Mouse (Mus musculus) heart, embryonic 14.5 days (tissue): ENCODE measurements around the gene Lipi. TPM values are rescaled to one million over a fixed set of nuclear protein-coding genes. Genes with fewer than 3 reads are reported as not detected.

Experiments
- ATAC-seq: fragments of 200-750 bp; cut with Nextera tagmentation; 2 replicates; pipeline ENCODE4 v1.8.0; 2017; ENCODE audit warnings: low read depth, moderate TSS enrichment; ENCODE audit not compliant: insufficient number of reproducible peaks, insufficient read depth, low FRiP score
- H3K27ac ChIP-seq, 2 experiments: fragments of 200-500 bp in 1 of 2; fragments of 300-500 bp in 1 of 2; sonication (generic) in 1 of 2; replicated peaks in 1 of 2; 2 replicates each; pipeline ENCODE4 v1.5.1; 2012 to 2014; ENCODE audit warnings: low read depth in 2 of 2, low read length in 2 of 2, control low read depth in 1 of 2, mild to moderate bottlenecking in 1 of 2, mixed read lengths in 1 of 2; ENCODE audit not compliant: control insufficient read depth in 1 of 2, insufficient read depth in 1 of 2
- H3K27me3 ChIP-seq: fragments of 300-500 bp; sonication (generic); 2 replicates; pipeline ENCODE4 v1.6.1; 2014; ENCODE audit warnings: mild to moderate bottlenecking, low read length, control low read depth; ENCODE audit not compliant: control insufficient read depth, insufficient read depth
- H3K36me3 ChIP-seq: fragments of 300-500 bp; sonication (generic); 2 replicates; pipeline ENCODE4 v1.6.1; 2014; ENCODE audit warnings: mild to moderate bottlenecking, control low read depth, low read length, mixed read lengths; ENCODE audit not compliant: control insufficient read depth, insufficient read depth
- H3K4me1 ChIP-seq, 2 experiments: fragments of 200-500 bp in 1 of 2; fragments of 300-500 bp in 1 of 2; sonication (generic) in 1 of 2; 2 replicates each; pipeline ENCODE4 v1.6.1; 2012 to 2014; ENCODE audit warnings: low read length in 2 of 2, control low read depth in 1 of 2, mixed read lengths in 1 of 2; ENCODE audit not compliant: control insufficient read depth in 2 of 2, insufficient read depth in 2 of 2
- H3K4me2 ChIP-seq: fragments of 300-500 bp; sonication (generic); 2 replicates; pipeline ENCODE4 v1.6.1; 2014; ENCODE audit warnings: mild to moderate bottlenecking, low read length
- H3K4me3 ChIP-seq, 2 experiments: fragments of 200-500 bp in 1 of 2; fragments of 300-500 bp in 1 of 2; sonication (generic) in 1 of 2; 2 replicates each; pipeline ENCODE4 v1.5.1; 2012 to 2014; ENCODE audit warnings: low read length in 2 of 2, mild to moderate bottlenecking in 2 of 2, control low read depth in 1 of 2, low read depth in 1 of 2, moderate library complexity in 1 of 2; ENCODE audit not compliant: control insufficient read depth in 1 of 2, insufficient read depth in 1 of 2
- H3K9ac ChIP-seq: fragments of 300-500 bp; sonication (generic); 2 replicates; pipeline ENCODE4 v1.6.1; 2014; ENCODE audit warnings: mild to moderate bottlenecking, low read length
- H3K9me3 ChIP-seq: fragments of 300-500 bp; sonication (generic); 2 replicates; pipeline ENCODE4 v1.6.1; 2016; ENCODE audit warnings: low read length, control low read depth; ENCODE audit not compliant: control insufficient read depth
- WGBS: fragments of 180-500 bp; shearing (Covaris S2); extraction: QIAGEN DNeasy Blood & Tissue Kit; methylation state at CpG from one replicate; pipeline ENCODE4 v1.1.7; 2014; 5-methylcytosine and 5-hydroxymethylcytosine counted together
- polyA plus RNA-seq: library from polyadenylated mRNA; unstranded; fragments of >200 nt; fragmentation: Nextera tagmentation; extraction: Ambion mirVana; gene quantifications from 2 replicates; pipeline ENCODE4 v1.2.1, GENCODE M21; 2014

Gene Lipi
- polyA plus RNA-seq, 1 experiment from 2014 or later = not detected

DNA sequence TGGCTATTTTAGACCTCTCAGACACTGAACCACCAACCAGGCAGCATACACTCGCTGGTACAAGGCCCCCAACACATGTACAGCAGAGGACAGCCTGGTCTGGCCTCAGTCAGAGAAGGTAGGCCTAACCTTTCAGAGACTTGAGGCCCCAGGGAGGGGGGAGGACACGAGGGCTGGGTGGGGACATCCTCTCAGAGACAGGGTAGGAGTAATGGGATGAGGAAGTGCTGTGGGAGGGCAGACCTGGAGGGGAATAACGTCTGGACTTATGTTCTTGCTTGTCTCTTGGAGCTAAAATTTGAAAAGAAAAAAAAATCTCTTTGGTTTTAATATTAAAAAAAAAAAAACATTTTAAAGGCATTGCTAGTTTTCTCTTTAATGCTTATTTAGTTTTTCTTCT is 605 bp upstream of the Lipi start:
- H3K4me3 ChIP-seq = no peak overlapping the region
- no peak overlapping the region for H3K27ac ChIP-seq
- H3K4me2 ChIP-seq = no peak overlapping the region
- H3K9ac ChIP-seq = no peak overlapping the region
- WGBS = 28% methylated on average over 3 of the region's 3 CpGs
- no peaks in the 10 kb centered on the region for H3K36me3 ChIP-seq
- no peaks in the 10 kb centered on the region; a peak in 1 of 4 replicates for H3K4me1 ChIP-seq
- H3K9me3 ChIP-seq = no peaks in the 10 kb centered on the region
- ATAC-seq = no peak
- H3K27me3 ChIP-seq = no peaks in the 10 kb centered on the region

DNA sequence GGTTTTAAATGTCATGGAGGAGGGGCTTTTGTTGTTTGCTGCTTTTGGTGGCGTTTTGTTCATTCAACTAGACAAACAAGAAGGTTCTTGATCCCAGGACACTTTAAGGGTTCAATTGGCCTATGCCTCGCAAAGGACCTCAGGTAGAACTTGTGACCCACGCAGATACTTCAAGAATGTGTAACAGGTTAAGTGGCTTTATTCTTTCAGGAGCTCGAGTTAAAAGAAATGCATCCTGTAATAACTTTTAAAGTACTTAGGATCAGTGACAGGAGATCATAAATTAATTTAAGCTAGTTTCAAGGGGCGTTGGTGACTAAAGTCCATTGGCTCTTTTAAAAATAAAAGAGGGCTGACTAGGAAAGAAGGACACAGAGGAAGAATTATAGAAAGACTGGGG is 3.6 kb downstream of the Lipi start:
- no peaks in the 10 kb centered on the region for H3K9me3 ChIP-seq
- H3K36me3 ChIP-seq = no peaks in the 10 kb centered on the region
- no peak overlapping the region for H3K9ac ChIP-seq
- H3K4me1 ChIP-seq = no peaks in the 10 kb centered on the region; a peak in 1 of 4 replicates
- no peak overlapping the region for H3K4me2 ChIP-seq
- 76% methylated on average over 5 of the region's 5 CpGs for WGBS
- H3K27me3 ChIP-seq = no peaks in the 10 kb centered on the region
- H3K4me3 ChIP-seq = no peak overlapping the region
- ATAC-seq = no peak
- H3K27ac ChIP-seq = no peak overlapping the region

DNA sequence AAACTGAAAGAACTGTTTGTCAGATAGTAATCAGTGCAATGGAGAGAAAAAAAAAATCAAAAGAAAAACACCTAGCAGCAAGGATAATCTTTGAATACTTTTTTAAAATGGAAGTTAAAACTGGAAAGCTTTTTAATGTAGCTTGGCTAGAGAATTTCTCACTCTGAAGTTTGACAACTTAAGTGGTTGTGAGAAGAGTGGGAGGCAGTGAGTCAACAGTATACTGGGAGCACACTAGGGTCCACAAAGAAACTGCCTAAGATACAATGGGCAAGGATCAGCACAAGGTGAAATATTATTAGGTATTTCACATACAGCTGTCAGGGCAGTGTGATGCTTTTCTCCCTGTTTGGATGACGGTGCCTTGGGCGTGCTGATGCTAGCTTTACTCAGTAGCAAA is 23.0 kb downstream of the Lipi start:
- H3K4me3 ChIP-seq = no peak overlapping the region
- no peak overlapping the region for H3K27ac ChIP-seq
- H3K4me2 ChIP-seq = no peak overlapping the region
- no peaks in the 10 kb centered on the region for H3K4me1 ChIP-seq
- H3K36me3 ChIP-seq = no peaks in the 10 kb centered on the region
- no peak overlapping the region for H3K9ac ChIP-seq
- WGBS = 95% methylated on average over 2 of the region's 2 CpGs
- no peaks in the 10 kb centered on the region for H3K9me3 ChIP-seq
- no peaks in the 10 kb centered on the region for H3K27me3 ChIP-seq
- ATAC-seq = no peak

DNA sequence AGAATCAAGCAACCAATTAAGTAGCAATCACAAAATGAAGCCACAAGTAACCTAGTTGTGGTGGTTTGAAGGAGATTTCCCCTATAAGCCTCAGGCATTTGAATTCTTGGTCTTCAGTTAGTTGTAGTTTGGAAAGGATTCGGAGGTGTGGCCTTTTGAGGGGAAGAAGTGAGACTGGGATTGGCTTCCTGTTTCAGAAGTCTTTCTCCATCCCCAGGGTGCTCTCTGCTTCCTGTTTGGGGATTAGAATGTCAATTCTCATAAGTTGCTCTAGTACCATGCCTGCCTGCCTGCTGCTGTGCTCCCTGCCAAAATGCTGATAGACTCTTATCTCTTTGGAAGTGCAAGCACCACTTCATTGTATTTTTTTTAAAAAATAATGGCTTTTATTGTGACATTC is 40.6 kb downstream of the Lipi start:
- no peak for ATAC-seq
- 67% methylated on average over 1 of the region's 1 CpGs for WGBS

DNA sequence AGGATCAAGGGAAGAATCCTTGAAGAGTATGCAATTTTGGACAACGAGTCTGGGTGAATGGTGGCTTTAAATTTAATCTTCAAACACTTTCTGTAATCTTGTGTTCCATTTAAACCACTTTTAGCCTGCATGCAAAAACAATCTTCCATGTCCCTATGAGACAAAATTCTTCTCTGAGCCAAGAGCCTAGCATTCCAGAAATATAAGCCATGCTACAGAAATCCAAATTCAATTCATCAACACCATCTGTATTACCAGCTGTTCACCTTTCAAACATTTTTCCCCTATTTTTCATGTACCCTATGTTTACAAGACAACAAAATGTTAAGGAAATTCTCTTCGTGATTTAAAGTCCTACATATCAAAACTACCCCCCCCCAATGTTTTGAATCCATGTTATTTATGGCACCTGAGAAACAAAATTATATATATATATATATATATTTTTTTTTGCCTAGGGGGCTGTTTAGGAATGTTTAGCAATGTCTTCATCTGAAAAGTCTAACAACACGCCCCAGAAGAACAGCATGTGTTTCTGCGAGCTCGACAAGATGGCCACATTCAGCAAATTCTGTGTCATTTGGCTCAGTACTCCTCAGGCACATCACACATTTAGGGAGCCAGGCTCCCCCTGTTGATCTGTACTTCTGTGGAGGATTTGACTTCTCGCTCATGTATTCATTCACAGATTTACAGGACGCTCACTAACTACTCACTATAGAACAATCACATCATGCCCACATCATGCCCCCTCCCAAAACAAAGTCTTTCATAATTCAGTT is 47.9 kb downstream of the Lipi start:
- no peak overlapping the region for H3K4me3 ChIP-seq
- ATAC-seq = no peak
- H3K27ac ChIP-seq = no peak overlapping the region
- no peaks in the 10 kb centered on the region for H3K9me3 ChIP-seq
- H3K27me3 ChIP-seq = no peaks in the 10 kb centered on the region
- no peak overlapping the region for H3K4me2 ChIP-seq
- H3K4me1 ChIP-seq = no peaks in the 10 kb centered on the region
- WGBS = 83% methylated on average over 7 of the region's 7 CpGs
- H3K36me3 ChIP-seq = no peaks in the 10 kb centered on the region
- H3K9ac ChIP-seq = no peak overlapping the region

More for the DNA sequence above, 40.6 kb downstream of the Lipi start:
- Histone ChIP-seq H3K9me3 (no peaks in the 10 kb centered on the region), H3K27me3 (no peaks in the 10 kb centered on the region), H3K4me3 (no peak overlapping the region), H3K27ac (no peak overlapping the region), H3K4me2 (no peak overlapping the region), H3K4me1 (no peaks in the 10 kb centered on the region), H3K9ac (no peak overlapping the region), H3K36me3 (no peaks in the 10 kb centered on the region)

DNA sequence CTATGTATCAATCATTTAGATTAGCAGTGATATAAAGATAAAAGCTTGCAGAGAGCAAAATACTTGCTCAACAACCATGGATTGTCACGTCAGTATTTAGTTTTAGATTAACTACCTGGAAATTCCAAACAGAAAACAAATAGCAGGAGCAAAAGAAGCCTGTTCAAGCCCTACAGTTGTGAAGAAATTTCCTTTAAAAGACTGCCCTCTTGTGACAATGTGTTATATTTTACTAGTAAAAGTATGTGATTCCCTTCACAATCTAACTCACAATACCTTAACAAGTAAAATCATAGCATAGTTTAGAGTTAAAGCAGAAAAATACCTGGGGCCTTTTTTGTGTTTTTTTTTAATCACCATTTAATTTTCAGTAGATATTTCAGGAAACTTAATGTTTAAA is 54.2 kb downstream of the Lipi start:
- WGBS = 22% methylated on average over 1 of the region's 1 CpGs
- H3K27me3 ChIP-seq = no peaks in the 10 kb centered on the region
- no peak overlapping the region for H3K4me2 ChIP-seq
- no peaks in the 10 kb centered on the region for H3K36me3 ChIP-seq
- ATAC-seq = no peak
- no peaks in the 10 kb centered on the region for H3K9me3 ChIP-seq
- no peaks in the 10 kb centered on the region for H3K4me1 ChIP-seq
- no peak overlapping the region for H3K27ac ChIP-seq
- no peak overlapping the region for H3K4me3 ChIP-seq
- no peak overlapping the region for H3K9ac ChIP-seq

DNA sequence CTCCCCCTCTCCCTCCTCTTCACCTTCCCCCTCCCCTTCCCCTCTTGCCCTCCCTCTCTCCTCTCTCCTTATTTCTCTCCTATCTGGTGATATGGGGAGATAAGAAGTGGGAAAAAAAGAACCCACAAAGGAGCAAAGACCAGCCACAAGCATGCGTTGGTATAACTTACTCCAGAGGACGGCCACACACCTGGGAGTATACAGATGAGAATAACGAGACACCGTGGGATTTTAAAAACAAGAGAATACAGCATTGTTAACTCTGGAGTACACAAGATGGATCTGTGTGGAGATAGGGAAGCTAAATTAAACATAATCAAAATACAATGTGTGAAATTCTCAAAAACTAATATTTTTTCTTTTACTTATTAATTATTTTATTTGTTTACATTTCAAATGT is 89.3 kb downstream of the Lipi start:
- H3K27ac ChIP-seq = no peak overlapping the region
- no peaks in the 10 kb centered on the region for H3K27me3 ChIP-seq
- 80% methylated on average over 4 of the region's 4 CpGs for WGBS
- H3K4me2 ChIP-seq = no peak overlapping the region
- H3K4me3 ChIP-seq = no peak overlapping the region
- H3K9me3 ChIP-seq = no peaks in the 10 kb centered on the region
- H3K9ac ChIP-seq = no peak overlapping the region
- no peak for ATAC-seq
- no peaks in the 10 kb centered on the region for H3K36me3 ChIP-seq
- H3K4me1 ChIP-seq = no peaks in the 10 kb centered on the region
